ENCODE assay signal across 15 mouse cellular contexts in the genomic region with DNA sequence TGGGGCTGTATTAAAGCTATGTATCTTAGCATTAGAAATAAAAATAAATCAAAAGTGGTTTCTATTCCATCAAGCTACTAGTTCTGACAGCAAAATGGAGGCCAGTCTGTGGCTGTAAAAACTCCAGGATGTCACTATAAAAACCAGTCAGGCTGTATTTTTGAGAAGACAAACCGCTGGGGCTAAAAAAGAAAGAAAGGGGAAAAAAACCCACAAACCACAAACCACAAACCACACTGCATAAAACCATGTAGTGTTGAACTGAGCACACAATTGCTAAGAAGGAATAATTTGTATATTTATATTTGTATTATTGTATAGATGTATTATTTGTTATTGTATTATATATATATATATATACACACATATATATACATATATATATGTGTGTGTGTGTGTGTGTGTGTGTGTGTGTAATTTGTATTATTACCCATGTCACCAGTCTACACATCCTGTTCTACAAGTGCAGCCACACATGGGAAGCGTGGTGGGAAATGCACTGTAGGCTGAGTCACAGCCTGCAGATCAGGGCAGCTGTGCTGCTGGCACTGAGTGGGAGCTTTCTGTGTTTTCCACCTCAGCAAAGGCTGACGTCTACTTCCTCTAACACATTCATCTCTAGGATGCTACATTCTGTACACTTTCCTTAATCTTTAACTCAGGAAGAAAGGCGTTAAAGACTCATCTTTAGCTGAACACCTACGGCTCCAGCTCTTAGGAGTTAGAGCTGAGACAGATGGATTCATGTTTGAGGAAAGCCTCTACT.
DNase-seq lines count a peak whose midpoint lies in the region; ATAC-seq lines count a peak whose summit lies in the region.
"Had no signal": no experiment of that assay in that cellular context is flagged by ENCODE, and none has a peak within 500 bp of the region (broad histone marks: within the 10 kb centered on the region; RNA-seq: fewer than 3 reads in every experiment).

No protein-coding gene starts in this region.

- H3K36me3 ChIP-seq in liver, embryonic 12.5 days, result no peaks in the 10 kb centered on the region
- no peaks in the 10 kb centered on the region for H3K36me3 ChIP-seq in hindbrain, embryonic 10.5 days
- no peaks in the 10 kb centered on the region for H3K36me3 ChIP-seq in midbrain, embryonic 11.5 days (ENCODE audit: control insufficient read depth, insufficient read depth, low read length)
- H3K36me3 ChIP-seq: heart, embryonic 13.5 days; stomach, embryonic 15.5 days had no signal

- intact Hi-C loops in left cerebral cortex, postnatal 10 days (cut with DNase I), result no loop called here

- no peak overlapping the region for H3K9ac ChIP-seq in liver, embryonic 12.5 days
- H3K9ac ChIP-seq in midbrain, embryonic 11.5 days (ENCODE audit: low read length), result no peak overlapping the region
- H3K9ac ChIP-seq: heart, embryonic 13.5 days; hindbrain, embryonic 14.5 days; stomach, embryonic 15.5 days had no signal

- 0 out of 2 replicates have a peak, but pooled peaks have one; percentile 44 for ATAC-seq in liver, embryonic 12.5 days
- ATAC-seq in midbrain, embryonic 11.5 days (ENCODE audit: low FRiP score), result no peak

- H3K4me1 ChIP-seq in liver, embryonic 12.5 days, result 0 out of 2 replicates have a peak, but pooled peaks cover 4% of the 10 kb centered on the region
- no peaks in the 10 kb centered on the region for H3K4me1 ChIP-seq in hindbrain, embryonic 10.5 days (replicated peaks)
- H3K4me1 ChIP-seq in midbrain, embryonic 11.5 days (ENCODE audit: control insufficient read depth, insufficient read depth, low read length), result no peaks in the 10 kb centered on the region
- H3K4me1 ChIP-seq: stomach, embryonic 15.5 days had no signal

- no peaks in the 10 kb centered on the region for H3K27me3 ChIP-seq in liver, embryonic 12.5 days (replicated peaks)
- no peaks in the 10 kb centered on the region for H3K27me3 ChIP-seq in hindbrain, embryonic 10.5 days (ENCODE audit: insufficient read depth, poor library complexity, severe bottlenecking)
- no peaks in the 10 kb centered on the region for H3K27me3 ChIP-seq in midbrain, embryonic 11.5 days (ENCODE audit: control insufficient read depth, insufficient read depth, low read length)
- H3K27me3 ChIP-seq: heart, embryonic 13.5 days; stomach, embryonic 15.5 days had no signal

- H3K27ac ChIP-seq in liver, embryonic 12.5 days, result no peak overlapping the region
- H3K27ac ChIP-seq in hindbrain, embryonic 10.5 days, result no peak overlapping the region
- no peak overlapping the region for H3K27ac ChIP-seq in midbrain, embryonic 11.5 days (ENCODE audit: low read depth, low read length)
- H3K27ac ChIP-seq: heart, embryonic 13.5 days; hindbrain, embryonic 14.5 days; left cerebral cortex, adult 2 months; macrophage; stomach, embryonic 15.5 days had no signal

- no peaks in the 10 kb centered on the region for H3K9me3 ChIP-seq in liver, embryonic 12.5 days (replicated peaks)
- no peaks in the 10 kb centered on the region for H3K9me3 ChIP-seq in hindbrain, embryonic 10.5 days
- H3K9me3 ChIP-seq in midbrain, embryonic 11.5 days (ENCODE audit: control insufficient read depth, low read length), result no peaks in the 10 kb centered on the region
- H3K9me3 ChIP-seq: heart, embryonic 13.5 days; stomach, embryonic 15.5 days had no signal

- no peak overlapping the region for H3K4me2 ChIP-seq in liver, embryonic 12.5 days
- no peak overlapping the region for H3K4me2 ChIP-seq in midbrain, embryonic 11.5 days
- H3K4me2 ChIP-seq: heart, embryonic 13.5 days; hindbrain, embryonic 14.5 days; stomach, embryonic 15.5 days had no signal

- no peak overlapping the region for H3K4me3 ChIP-seq in liver, embryonic 12.5 days
- no peak overlapping the region for H3K4me3 ChIP-seq in hindbrain, embryonic 10.5 days
- no peak overlapping the region for H3K4me3 ChIP-seq in midbrain, embryonic 11.5 days (ENCODE audit: low read depth, low read length)
- H3K4me3 ChIP-seq: heart, embryonic 13.5 days; left cerebral cortex, adult 2 months; stomach, embryonic 15.5 days had no signal

- WGBS in liver, embryonic 12.5 days (ENCODE audit: insufficient replicate concordance), result 22% methylated on average over 5 of the region's 5 CpGs
- WGBS in hindbrain, embryonic 10.5 days, result 92% methylated on average over 5 of the region's 5 CpGs
- WGBS in midbrain, embryonic 11.5 days, result 87% methylated on average over 5 of the region's 5 CpGs

- peak; percentile 16 to 21 for DNase-seq in right cerebral cortex, adult 2 months (ENCODE audit: low spot score in 2 of 2)
- no peak for DNase-seq in right cerebral cortex, postnatal 10 days (ENCODE audit: low spot score in 2 of 2)
- peak; percentile 63 for DNase-seq in MEL-GATA-1-ER (ENCODE audit: extremely low read depth, low read depth)
- peak; percentile 62 for DNase-seq in telencephalon, adult 2 months (ENCODE audit: low read depth, low spot score)
- DNase-seq in hindbrain, embryonic 10.5 days (ENCODE audit: low spot score), result no peak
- no peak for DNase-seq in left cerebral cortex, postnatal 10 days (ENCODE audit: extremely low spot score in 1 of 2, low spot score in 2 of 2)
- no peak for DNase-seq in midbrain, embryonic 11.5 days (ENCODE audit: low spot score, missing footprints)
- DNase-seq: kidney, postnatal 10 days; retina, postnatal 1 day had no signal

Comparison
In these comparisons a context has a peak if more than half of its experiments do, and no peak if none do; other contexts are left out.
1. DNase-seq: peak in right cerebral cortex, adult 2 months (2 of 2), MEL-GATA-1-ER (single experiment) and telencephalon, adult 2 months (single experiment); none in right cerebral cortex, postnatal 10 days (0 of 2), hindbrain, embryonic 10.5 days (single experiment), left cerebral cortex, postnatal 10 days (0 of 2) and midbrain, embryonic 11.5 days (single experiment).